Mouse (Mus musculus) cerebellum, adult 11 months (tissue): ENCODE measurements at regions not wholly inside any gene's neighbourhood (a gene's known extent, or its start where the extent isn't known, plus 50 kb on each side); places are given as distances from the start of the nearest gene placed in this dataset.

ENCODE experiments used
- DNase-seq: peaks from one replicate; pipeline ENCODE4 v3.0.0; 2022

GRCm38 (mm10) chr15:61927385-61928120 lies 1004.7 kb upstream of the A1bg start:
- DNase-seq, result no peak

- DNase-seq, result no peak
Measured at GRCm38 (mm10) chr15:61920041-61920440, 997.2 kb upstream of the A1bg start.

GRCm38 (mm10) chr15:61913546-61914160 lies 990.8 kb upstream of the A1bg start:
- no peak for DNase-seq

GRCm38 (mm10) chr15:61905165-61905845 lies 982.5 kb upstream of the A1bg start:
- DNase-seq, result no peak

- no peak for DNase-seq
Measured at GRCm38 (mm10) chr15:61899809-61900208, 977.0 kb upstream of the A1bg start.

- no peak for DNase-seq
Measured at GRCm38 (mm10) chr15:61897566-61897965, 974.8 kb upstream of the A1bg start.

GRCm38 (mm10) chr15:61890330-61890729 lies 967.5 kb upstream of the A1bg start:
- DNase-seq, result no peak

GRCm38 (mm10) chr15:61888569-61889326 lies 965.9 kb upstream of the A1bg start:
- DNase-seq, result peak; percentile 35

- no peak for DNase-seq
Measured at GRCm38 (mm10) chr15:61879408-61879807, 956.6 kb upstream of the A1bg start.

GRCm38 (mm10) chr15:61873047-61873446 lies 950.2 kb upstream of the A1bg start:
- no peak for DNase-seq

- no peak for DNase-seq
Measured at GRCm38 (mm10) chr15:61860759-61861158, 937.9 kb upstream of the A1bg start.

GRCm38 (mm10) chr15:61855880-61856279 lies 933.1 kb upstream of the A1bg start:
- no peak for DNase-seq

- no peak for DNase-seq
Measured at GRCm38 (mm10) chr15:61812671-61813070, 889.9 kb upstream of the A1bg start.

GRCm38 (mm10) chr15:61805379-61805778 lies 882.6 kb upstream of the A1bg start:
- no peak for DNase-seq

- no peak for DNase-seq
Measured at GRCm38 (mm10) chr15:61800155-61800554, 877.3 kb upstream of the A1bg start.

GRCm38 (mm10) chr15:61797827-61798226 lies 875.0 kb upstream of the A1bg start:
- DNase-seq, result no peak

GRCm38 (mm10) chr15:61794506-61794905 lies 871.7 kb upstream of the A1bg start:
- DNase-seq, result no peak

GRCm38 (mm10) chr15:61789847-61790562 lies 867.2 kb upstream of the A1bg start:
- DNase-seq, result no peak

GRCm38 (mm10) chr15:61787046-61787445 lies 864.2 kb upstream of the A1bg start:
- DNase-seq, result no peak

GRCm38 (mm10) chr15:61781531-61781930 lies 858.7 kb upstream of the A1bg start:
- no peak for DNase-seq

GRCm38 (mm10) chr15:61772996-61773395 lies 850.2 kb upstream of the A1bg start:
- no peak for DNase-seq

GRCm38 (mm10) chr15:61770721-61771542 lies 848.1 kb upstream of the A1bg start:
- DNase-seq, result no peak
